Mouse (Mus musculus) forebrain, embryonic 15.5 days (tissue): ENCODE data around the gene Plpp6. TPM values are rescaled to one million over a fixed set of nuclear protein-coding genes. Genes with fewer than 3 reads are reported as not detected.

Source experiments
- ATAC-seq: fragments of 200-750 bp; cut with Nextera tagmentation; replicated peaks from 2 replicates; pipeline ENCODE4 v1.8.0; 2017; ENCODE audit warnings: mild to moderate bottlenecking, moderate TSS enrichment, moderate library complexity
- H3K27ac ChIP-seq: fragments of 300-500 bp; sonication (generic); replicated peaks from 2 replicates; pipeline ENCODE4 v1.5.1; 2015; ENCODE audit warnings: mild to moderate bottlenecking, inconsistent platforms
- H3K27me3 ChIP-seq: fragments of 300-500 bp; sonication (generic); 2 replicates; pipeline ENCODE4 v1.6.1; 2015; ENCODE audit warnings: inconsistent platforms
- H3K36me3 ChIP-seq: fragments of 300-500 bp; sonication (generic); 2 replicates; pipeline ENCODE4 v1.6.1; 2015; ENCODE audit warnings: mild to moderate bottlenecking, inconsistent platforms
- H3K4me1 ChIP-seq: fragments of 300-500 bp; sonication (generic); 2 replicates; pipeline ENCODE4 v1.6.1; 2015; ENCODE audit warnings: inconsistent platforms
- H3K4me2 ChIP-seq: fragments of 300-500 bp; sonication (generic); replicated peaks from 2 replicates; pipeline ENCODE4 v1.6.1; 2015; ENCODE audit warnings: mild to moderate bottlenecking, inconsistent platforms
- H3K4me3 ChIP-seq: fragments of 300-500 bp; sonication (generic); 2 replicates; pipeline ENCODE4 v1.5.1; 2015; ENCODE audit warnings: mild to moderate bottlenecking, inconsistent platforms
- H3K9ac ChIP-seq: fragments of 300-500 bp; sonication (generic); replicated peaks from 2 replicates; pipeline ENCODE4 v1.6.1; 2015; ENCODE audit warnings: mild to moderate bottlenecking, inconsistent platforms
- H3K9me3 ChIP-seq: fragments of 300-500 bp; sonication (generic); 2 replicates; pipeline ENCODE4 v1.6.1; 2016; ENCODE audit warnings: inconsistent platforms
- WGBS: fragments of 180-500 bp; shearing (Covaris S2); methylation state at CpG from one replicate; pipeline ENCODE4 v1.1.7; 2015; ENCODE audit warnings: mixed read lengths; 5-methylcytosine and 5-hydroxymethylcytosine counted together
- polyA plus RNA-seq: library from polyadenylated mRNA; unstranded; fragments of >200 nt; fragmentation: Nextera tagmentation; extraction: Ambion mirVana; gene quantifications from 2 replicates; pipeline ENCODE4 v1.2.1, GENCODE M21; 2015

Plpp6 gene
- polyA plus RNA-seq, 1 experiment from 2014 or later, result 8.4 TPM

- H3K4me2 ChIP-seq, result no peak overlapping the region
- no peak for ATAC-seq
- 0 out of 2 replicates have a peak, but pooled peaks cover 2% of the 10 kb centered on the region for H3K4me1 ChIP-seq
- no peaks in the 10 kb centered on the region for H3K36me3 ChIP-seq
- H3K4me3 ChIP-seq, result no peak overlapping the region
- no peaks in the 10 kb centered on the region for H3K9me3 ChIP-seq
- no peaks in the 10 kb centered on the region for H3K27me3 ChIP-seq
- H3K9ac ChIP-seq, result no peak overlapping the region
- H3K27ac ChIP-seq, result no peak overlapping the region
- 60% methylated on average over 2 of the region's 2 CpGs for WGBS
Observed at GRCm38 (mm10) chr19:28947311-28947710, 16.4 kb upstream of the Plpp6 start.

- no peak for ATAC-seq
- no peak overlapping the region for H3K4me3 ChIP-seq
- H3K27ac ChIP-seq, result no peak overlapping the region
- H3K4me2 ChIP-seq, result no peak overlapping the region
- H3K9ac ChIP-seq, result no peak overlapping the region
- 0 out of 2 replicates have a peak, but pooled peaks cover 2% of the 10 kb centered on the region for H3K4me1 ChIP-seq
- H3K27me3 ChIP-seq, result no peaks in the 10 kb centered on the region
- no peaks in the 10 kb centered on the region for H3K9me3 ChIP-seq
- 35% methylated on average over 5 of the region's 5 CpGs for WGBS
- H3K36me3 ChIP-seq, result no peaks in the 10 kb centered on the region
Observed at GRCm38 (mm10) chr19:28951251-28951650, 12.5 kb upstream of the Plpp6 start.

GRCm38 (mm10) chr19:28963113-28963512 lies 640 bp upstream of the Plpp6 start:
- peak overlapping the region; percentile 87 for H3K27ac ChIP-seq

GRCm38 (mm10) chr19:28963513-28963841 lies 276 bp upstream of the Plpp6 start:
- no peaks in the 10 kb centered on the region for H3K36me3 ChIP-seq
- no peaks in the 10 kb centered on the region for H3K9me3 ChIP-seq
- peak overlapping the region; percentile 93 for H3K9ac ChIP-seq
- peak overlapping the region; percentile 87 for H3K27ac ChIP-seq
- H3K4me2 ChIP-seq, result peak overlapping the region; percentile 91
- peaks cover 36% of the 10 kb centered on the region for H3K4me1 ChIP-seq
- ATAC-seq, result peak; percentile 15; the same call in 1 of the 2 replicates
- no peaks in the 10 kb centered on the region for H3K27me3 ChIP-seq
- WGBS, result 1% methylated on average over 4 of the region's 4 CpGs
- H3K4me3 ChIP-seq, result peak overlapping the region; percentile 96

More at GRCm38 (mm10) chr19:28963113-28963512, 640 bp upstream of the Plpp6 start:
- no peaks in the 10 kb centered on the region for H3K9me3 ChIP-seq
- H3K4me1 ChIP-seq, result peaks cover 36% of the 10 kb centered on the region
- ATAC-seq, result no peak
- H3K36me3 ChIP-seq, result no peaks in the 10 kb centered on the region
- H3K9ac ChIP-seq, result peak overlapping the region; percentile 93; the same call in 1 of the 2 replicates
- H3K4me3 ChIP-seq, result peak overlapping the region; percentile 96
- H3K4me2 ChIP-seq, result peak overlapping the region; percentile 91
- no peaks in the 10 kb centered on the region for H3K27me3 ChIP-seq
- whole genome bisulfite sequencing, result 20% methylated on average over 3 of the region's 3 CpGs

- Histone ChIP-seq H3K27me3 (no peaks in the 10 kb centered on the region), H3K4me1 (peaks cover 36% of the 10 kb centered on the region), H3K9me3 (no peaks in the 10 kb centered on the region), H3K36me3 (no peaks in the 10 kb centered on the region), H3K4me3 (peak overlapping the region; percentile 96), H3K9ac (peak overlapping the region; percentile 93), H3K4me2 (peak overlapping the region; percentile 91), H3K27ac (peak overlapping the region; percentile 87)
- ATAC-seq, result peak; percentile 14
- 4% methylated on average over 16 of the region's 16 CpGs for WGBS
Observed at GRCm38 (mm10) chr19:28964552-28964903, 775 bp downstream of the Plpp6 start.

GRCm38 (mm10) chr19:28967652-28968051 lies 3.9 kb downstream of the Plpp6 start, which contains the start of gene 4430402I18Rik:
Gene 4430402I18Rik (minus strand): TSS chr19:28967800.
- H3K9me3 ChIP-seq, result no peaks in the 10 kb centered on the region
- H3K4me1 ChIP-seq, result peaks cover 36% of the 10 kb centered on the region
- WGBS, result 4% methylated on average over 11 of the region's 11 CpGs
- H3K27ac ChIP-seq, result no peak within 1 kb of the TSS
- no peak for ATAC-seq
- peak within 1 kb of the TSS; percentile 2; the same call in 1 of the 2 replicates for H3K4me3 ChIP-seq
- no peak within 1 kb of the TSS for H3K9ac ChIP-seq
- H3K36me3 ChIP-seq, result no peaks in the 10 kb centered on the region
- peak within 1 kb of the TSS; percentile 17; the same call in 1 of the 2 replicates for H3K4me2 ChIP-seq
- H3K27me3 ChIP-seq, result no peaks in the 10 kb centered on the region

- Histone ChIP-seq H3K9ac (no peak overlapping the region), H3K4me1 (peaks cover 33% of the 10 kb centered on the region), H3K4me3 (no peak overlapping the region), H3K36me3 (no peaks in the 10 kb centered on the region), H3K27ac (no peak overlapping the region), H3K4me2 (no peak overlapping the region), H3K9me3 (no peaks in the 10 kb centered on the region), H3K27me3 (no peaks in the 10 kb centered on the region)
- 75% methylated on average over 4 of the region's 4 CpGs for WGBS
- ATAC-seq, result no peak
Observed at GRCm38 (mm10) chr19:28968178-28968577, 4.4 kb downstream of the Plpp6 start.

- Histone ChIP-seq H3K4me2 (no peak overlapping the region), H3K4me1 (peaks cover 29% of the 10 kb centered on the region), H3K36me3 (no peaks in the 10 kb centered on the region), H3K9me3 (no peaks in the 10 kb centered on the region), H3K27ac (no peak overlapping the region), H3K9ac (no peak overlapping the region), H3K4me3 (no peak overlapping the region), H3K27me3 (no peaks in the 10 kb centered on the region)
- WGBS, result 92% methylated on average over 5 of the region's 5 CpGs
- ATAC-seq, result no peak
Observed at GRCm38 (mm10) chr19:28969231-28969630, 5.5 kb downstream of the Plpp6 start.

GRCm38 (mm10) chr19:28970251-28970650 lies 6.5 kb downstream of the Plpp6 start:
- Histone ChIP-seq H3K27ac (no peak overlapping the region), H3K4me2 (no peak overlapping the region), H3K9ac (no peak overlapping the region), H3K36me3 (no peaks in the 10 kb centered on the region), H3K27me3 (no peaks in the 10 kb centered on the region), H3K4me3 (no peak overlapping the region), H3K9me3 (no peaks in the 10 kb centered on the region), H3K4me1 (peaks cover 23% of the 10 kb centered on the region)
- ATAC-seq, result no peak
- 83% methylated on average over 11 of the region's 11 CpGs for WGBS

GRCm38 (mm10) chr19:28974862-28975611 lies 11.3 kb downstream of the Plpp6 start:
- H3K27me3 ChIP-seq, result no peaks in the 10 kb centered on the region
- H3K9ac ChIP-seq, result peak overlapping the region; percentile 44
- ATAC-seq, result peak; percentile 90
- no peaks in the 10 kb centered on the region for H3K36me3 ChIP-seq
- WGBS, result 16% methylated on average over 35 of the region's 35 CpGs
- H3K4me3 ChIP-seq, result peak overlapping the region; percentile 41
- peak overlapping the region; percentile 71 for H3K4me2 ChIP-seq
- H3K27ac ChIP-seq, result no peak overlapping the region
- no peaks in the 10 kb centered on the region for H3K9me3 ChIP-seq
- peaks cover 4% of the 10 kb centered on the region for H3K4me1 ChIP-seq

GRCm38 (mm10) chr19:28982617-28983016 lies 18.9 kb downstream of the Plpp6 start:
- no peak overlapping the region for H3K4me3 ChIP-seq
- no peaks in the 10 kb centered on the region for H3K4me1 ChIP-seq
- no peak overlapping the region for H3K4me2 ChIP-seq
- H3K27me3 ChIP-seq, result no peaks in the 10 kb centered on the region
- 84% methylated on average over 7 of the region's 7 CpGs for WGBS
- H3K9ac ChIP-seq, result no peak overlapping the region
- ATAC-seq, result no peak
- no peak overlapping the region for H3K27ac ChIP-seq
- H3K9me3 ChIP-seq, result no peaks in the 10 kb centered on the region
- no peaks in the 10 kb centered on the region for H3K36me3 ChIP-seq

GRCm38 (mm10) chr19:28989515-28989914 lies 25.8 kb downstream of the Plpp6 start:
- Histone ChIP-seq H3K9ac (peak overlapping the region; percentile 88; the same call in 1 of the 2 replicates), H3K36me3 (0 out of 2 replicates have a peak, but pooled peaks cover 3% of the 10 kb centered on the region), H3K4me3 (peak overlapping the region; percentile 95), H3K27ac (no peak overlapping the region), H3K27me3 (no peaks in the 10 kb centered on the region), H3K4me1 (peaks cover 24% of the 10 kb centered on the region), H3K4me2 (peak overlapping the region; percentile 77), H3K9me3 (no peaks in the 10 kb centered on the region)
- ATAC-seq, result no peak
- WGBS, result 79% methylated on average over 8 of the region's 8 CpGs
